19 mouse cellular contexts compared by ENCODE assay signal in the genomic region with DNA sequence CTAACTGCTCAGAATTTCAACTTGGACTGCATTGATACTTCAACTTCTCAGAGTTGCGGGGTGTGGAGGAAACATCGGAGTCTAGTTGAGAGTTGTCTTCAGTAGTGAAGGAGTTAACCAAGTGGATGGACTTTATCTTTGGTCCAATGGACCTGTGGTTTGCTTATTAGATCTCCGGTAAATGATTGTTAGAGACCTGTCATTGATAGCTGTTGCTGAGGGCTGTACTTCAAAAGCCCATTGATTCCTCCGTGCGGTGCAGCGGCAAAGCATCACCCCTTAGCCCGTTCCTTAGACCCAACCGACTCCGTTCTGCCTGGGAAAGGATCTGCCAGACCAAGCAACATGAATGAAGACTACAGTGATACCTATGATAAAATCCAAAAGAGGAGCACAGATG. TPM values are rescaled to one million over a fixed set of nuclear protein-coding genes. Genes with fewer than 3 reads are reported as not detected.
DNase-seq lines count a peak whose midpoint lies in the region; TF ChIP-seq lines count a peak whose summit lies in the region.
"Had no signal": no experiment of that assay in that cellular context is flagged by ENCODE, and none has a peak within 500 bp of the region (broad histone marks: within the 10 kb centered on the region; RNA-seq: fewer than 3 reads in every experiment).

No protein-coding gene starts in this region.

- no peaks in the 10 kb centered on the region for H3K36me3 ChIP-seq in kidney, adult 2 months (ENCODE audit: control insufficient read depth, insufficient read depth, low read length)
- H3K36me3 ChIP-seq in small intestine, adult 2 months (ENCODE audit: control insufficient read depth, insufficient read depth, low read length), result peaks cover under 1% of the 10 kb centered on the region; the same call in 1 of the 2 replicates
- H3K36me3 ChIP-seq: embryonic facial prominence, embryonic 12.5 days; forebrain, embryonic 10.5 days; hindbrain, embryonic 10.5 days; lung, embryonic 15.5 days; midbrain, embryonic 15.5 days had no signal

- 37% methylated on average over 9 of the region's 9 CpGs for WGBS in kidney, adult 2 months
- 28% methylated on average over 9 of the region's 9 CpGs for WGBS in small intestine, adult 2 months

- TF ChIP-seq CTCF in kidney, adult 2 months (conservative IDR thresholded peaks at IDR 0.05; ENCODE audit: insufficient read depth, insufficient read length, low read depth, low read length), result no peak
- TF ChIP-seq CTCF in small intestine, adult 2 months (IDR thresholded peaks at IDR 0.05; ENCODE audit: extremely low read depth, insufficient read length, insufficient replicate concordance, low read depth, low read length), result no peak

- H3K4me1 ChIP-seq in kidney, adult 2 months (ENCODE audit: control insufficient read depth, insufficient read depth, low read length), result peaks cover 7% of the 10 kb centered on the region; the same call in 1 of the 2 replicates
- H3K4me1 ChIP-seq in small intestine, adult 2 months (ENCODE audit: control insufficient read depth, insufficient read depth, insufficient read length, low read length), result peaks cover 10% of the 10 kb centered on the region; the same call in 1 of the 2 replicates
- H3K4me1 ChIP-seq: forebrain, embryonic 10.5 days; hindbrain, embryonic 10.5 days had no signal

- peak; percentile 35 for DNase-seq in kidney, adult 11 months
- DNase-seq in kidney, postnatal 10 days, result no peak
- peak; percentile 69 for DNase-seq in kidney, adult 2 months
- DNase-seq in kidney, postnatal 4 days, result peak; percentile 16
- no peak for DNase-seq in right cerebral cortex, postnatal 4 days
- no peak for DNase-seq in Muller cell, postnatal 12 days (ENCODE audit: inconsistent ontology term)
- DNase-seq in urinary bladder, adult 2 months (ENCODE audit: low spot score), result no peak
- DNase-seq: adrenal gland, postnatal 14 days; cerebellum, adult 2 months; gastrocnemius, postnatal 10 days; heart, adult 2 months; thymus, postnatal 36 days had no signal

- no peak for TF ChIP-seq POLR2A in kidney, adult 2 months (IDR thresholded peaks at IDR 0.05; ENCODE audit: low read depth, low read length)
- peak; percentile 63; the same call in 1 of the 2 replicates for TF ChIP-seq POLR2A in small intestine, adult 2 months (IDR thresholded peaks at IDR 0.05; ENCODE audit: low read depth, low read length)

- peak overlapping the region; percentile 47; the same call in 1 of the 2 replicates for H3K27ac ChIP-seq in kidney, adult 2 months (ENCODE audit: insufficient read depth, low read depth, low read length)
- peak overlapping the region; percentile 90 for H3K27ac ChIP-seq in small intestine, adult 2 months (ENCODE audit: insufficient read depth, low read depth, low read length)
- H3K27ac ChIP-seq: embryonic facial prominence, embryonic 12.5 days; forebrain, embryonic 10.5 days; heart, adult 2 months; hindbrain, embryonic 10.5 days; left cerebral cortex, adult 2 months; lung, embryonic 15.5 days; midbrain, embryonic 15.5 days had no signal

- peak overlapping the region; percentile 42 for H3K4me3 ChIP-seq in kidney, adult 2 months (ENCODE audit: insufficient read depth, low read depth, low read length)
- peak overlapping the region; percentile 86 for H3K4me3 ChIP-seq in small intestine, adult 2 months (ENCODE audit: low read depth, low read length)
- H3K4me3 ChIP-seq: embryonic facial prominence, embryonic 12.5 days; forebrain, embryonic 10.5 days; heart, adult 2 months; hindbrain, embryonic 10.5 days; left cerebral cortex, adult 2 months; lung, embryonic 15.5 days; midbrain, embryonic 15.5 days had no signal

- H3K27me3 ChIP-seq in kidney, adult 2 months (replicated peaks; ENCODE audit: control insufficient read depth, insufficient read depth, low read length), result no peaks in the 10 kb centered on the region
- no peaks in the 10 kb centered on the region for H3K27me3 ChIP-seq in small intestine, adult 2 months (ENCODE audit: control insufficient read depth, insufficient read depth, low read length)
- H3K27me3 ChIP-seq: embryonic facial prominence, embryonic 12.5 days; lung, embryonic 15.5 days; midbrain, embryonic 15.5 days had no signal

RNA-seq across cellular contexts. Expression of a gene that starts 28.9 kb away (rescaled TPM):
- 7.2 and 8.2 TPM in 2 replicates for polyA plus RNA-seq in kidney, adult 2 months (2012; rRNA removed)
- 0.70 and 1.5 TPM in 2 replicates for polyA plus RNA-seq in small intestine, adult 2 months (2012; rRNA removed)
- polyA plus RNA-seq in urinary bladder, adult 2 months (2012; rRNA removed), result 20.3 and 20.6 TPM in 2 replicates

RNA-seq across cellular contexts. Expression of a gene that starts 53.8 kb away (rescaled TPM):
- 21.1 and 25.2 TPM in 2 replicates for polyA plus RNA-seq in kidney, adult 2 months (2012; rRNA removed)
- polyA plus RNA-seq in small intestine, adult 2 months (2012; rRNA removed), result 9.1 and 26.7 TPM in 2 replicates
- 5.9 and 7.8 TPM in 2 replicates for polyA plus RNA-seq in urinary bladder, adult 2 months (2012; rRNA removed)

RNA-seq across cellular contexts. Expression of a gene that starts 55.9 kb away (rescaled TPM):
- polyA plus RNA-seq in kidney, adult 2 months (2012; rRNA removed), result 89.5 and 98.4 TPM in 2 replicates
- 2.5 TPM in 2 replicates for polyA plus RNA-seq in small intestine, adult 2 months (2012; rRNA removed)
- polyA plus RNA-seq in urinary bladder, adult 2 months (2012; rRNA removed), result 93.3 and 101 TPM in 2 replicates

Comparison
In these comparisons a context has a peak if more than half of its experiments do, and no peak if none do; other contexts are left out.
1. DNase-seq: peak in kidney, adult 11 months (single experiment), kidney, adult 2 months (single experiment) and kidney, postnatal 4 days (2 of 2); none in kidney, postnatal 10 days (single experiment), right cerebral cortex, postnatal 4 days (single experiment), Muller cell, postnatal 12 days (single experiment) and urinary bladder, adult 2 months (single experiment).
2. RNA of a gene that starts 55.9 kb away (polyA plus RNA-seq): 89.5 to 98.4 TPM in kidney, adult 2 months and 93.3 to 101 TPM in urinary bladder, adult 2 months; 2.5 TPM in small intestine, adult 2 months; every median in the first group is over 10 times any median in the second.